Mouse (Mus musculus): ENCODE data around the gene Rasa1. TPM values are rescaled to one million over a fixed set of nuclear protein-coding genes. Genes with fewer than 3 reads are reported as not detected.

The Rasa1 gene
- polyA plus RNA-seq, 2 experiments = 52.8 to 63.6 TPM

GRCm38 (mm10) chr13:85290651-85291050 lies 1.7 kb upstream of the Rasa1 start:
- Histone ChIP-seq H3K4me1 (ENCODE audit: control insufficient read depth, insufficient read depth, low read length) (no peaks in the 10 kb centered on the region), H3K4me2 (replicated peaks; ENCODE audit: low read depth, low read length, severe bottlenecking) (no peak overlapping the region), H3K9ac (ENCODE audit: low read depth, low read length, severe bottlenecking) (no peak overlapping the region), H3K4me3 (replicated peaks; ENCODE audit: low read length) (no peak overlapping the region), H3K36me3 (ENCODE audit: control insufficient read depth, insufficient read depth, low read length) (no peaks in the 10 kb centered on the region), H3K27ac (replicated peaks; ENCODE audit: low read depth, low read length) (no peak overlapping the region), H3K27me3 (ENCODE audit: control insufficient read depth, insufficient read depth, low read length) (no peaks in the 10 kb centered on the region), H3K9me3 (ENCODE audit: control insufficient read depth, low read length) (no peaks in the 10 kb centered on the region)
- ATAC-seq (ENCODE audit: low FRiP score, low read depth) = no peak
- 62% methylated on average over 1 of the region's 1 CpGs for WGBS
- TF ChIP-seq POLR2A (IDR thresholded peaks at IDR 0.05; ENCODE audit: borderline replicate concordance, extremely low read depth, insufficient read depth, insufficient read length) = no peak
- DNase-seq (ENCODE audit: low spot score) = no peak

GRCm38 (mm10) chr13:85288574-85288842 lies 422 bp downstream of the Rasa1 start:
- peak overlapping the region; percentile 52 for H3K4me2 ChIP-seq (replicated peaks; ENCODE audit: low read depth, low read length, severe bottlenecking)
- 1% methylated on average over 23 of the region's 35 CpGs for WGBS
- DNase-seq (ENCODE audit: low spot score) (peak; percentile 9), ATAC-seq (ENCODE audit: low FRiP score, low read depth) (no peak)
- peak overlapping the region; percentile 97 for H3K9ac ChIP-seq (ENCODE audit: low read depth, low read length, severe bottlenecking)
- H3K27me3 ChIP-seq (ENCODE audit: control insufficient read depth, insufficient read depth, low read length) = no peaks in the 10 kb centered on the region
- H3K4me1 ChIP-seq (ENCODE audit: control insufficient read depth, insufficient read depth, low read length) = no peaks in the 10 kb centered on the region
- H3K9me3 ChIP-seq (ENCODE audit: control insufficient read depth, low read length) = no peaks in the 10 kb centered on the region
- TF ChIP-seq POLR2A (IDR thresholded peaks at IDR 0.05; ENCODE audit: borderline replicate concordance, extremely low read depth, insufficient read depth, insufficient read length) = no peak
- no peaks in the 10 kb centered on the region for H3K36me3 ChIP-seq (ENCODE audit: control insufficient read depth, insufficient read depth, low read length)
- peak overlapping the region; percentile 99 for H3K27ac ChIP-seq (replicated peaks; ENCODE audit: low read depth, low read length)
- H3K4me3 ChIP-seq (replicated peaks; ENCODE audit: low read length) = peak overlapping the region; percentile 92

GRCm38 (mm10) chr13:85287876-85288573 lies 905 bp downstream of the Rasa1 start:
- no peak for ATAC-seq (ENCODE audit: low FRiP score, low read depth)

GRCm38 (mm10) chr13:85282626-85283025 lies 6.3 kb downstream of the Rasa1 start:
- H3K4me1 ChIP-seq (ENCODE audit: control insufficient read depth, insufficient read depth, low read length) = no peaks in the 10 kb centered on the region
- TF ChIP-seq POLR2A (IDR thresholded peaks at IDR 0.05; ENCODE audit: borderline replicate concordance, extremely low read depth, insufficient read depth, insufficient read length) = no peak
- no peak overlapping the region for H3K9ac ChIP-seq (ENCODE audit: low read depth, low read length, severe bottlenecking)
- no peak overlapping the region for H3K4me2 ChIP-seq (replicated peaks; ENCODE audit: low read depth, low read length, severe bottlenecking)
- H3K27ac ChIP-seq (replicated peaks; ENCODE audit: low read depth, low read length) = no peak overlapping the region
- H3K36me3 ChIP-seq (ENCODE audit: control insufficient read depth, insufficient read depth, low read length) = no peaks in the 10 kb centered on the region
- H3K9me3 ChIP-seq (ENCODE audit: control insufficient read depth, low read length) = no peaks in the 10 kb centered on the region
- no peak for ATAC-seq (ENCODE audit: low FRiP score, low read depth)
- H3K27me3 ChIP-seq (ENCODE audit: control insufficient read depth, insufficient read depth, low read length) = no peaks in the 10 kb centered on the region
- DNase-seq (ENCODE audit: low spot score) = no peak
- no peak overlapping the region for H3K4me3 ChIP-seq (replicated peaks; ENCODE audit: low read length)

More at GRCm38 (mm10) chr13:85287876-85288573, 905 bp downstream of the Rasa1 start:
- peak overlapping the region; percentile 92 for H3K4me3 ChIP-seq (replicated peaks; ENCODE audit: low read length)
- H3K4me2 ChIP-seq (replicated peaks; ENCODE audit: low read depth, low read length, severe bottlenecking) = peak overlapping the region; percentile 52
- 0% methylated on average over 25 of the region's 25 CpGs for WGBS
- H3K9me3 ChIP-seq (ENCODE audit: control insufficient read depth, low read length) = no peaks in the 10 kb centered on the region
- H3K27ac ChIP-seq (replicated peaks; ENCODE audit: low read depth, low read length) = peak overlapping the region; percentile 99
- H3K36me3 ChIP-seq (ENCODE audit: control insufficient read depth, insufficient read depth, low read length) = no peaks in the 10 kb centered on the region
- TF ChIP-seq POLR2A (IDR thresholded peaks at IDR 0.05; ENCODE audit: borderline replicate concordance, extremely low read depth, insufficient read depth, insufficient read length) = no peak
- no peaks in the 10 kb centered on the region for H3K27me3 ChIP-seq (ENCODE audit: control insufficient read depth, insufficient read depth, low read length)
- H3K9ac ChIP-seq (ENCODE audit: low read depth, low read length, severe bottlenecking) = peak overlapping the region; percentile 97
- H3K4me1 ChIP-seq (ENCODE audit: control insufficient read depth, insufficient read depth, low read length) = no peaks in the 10 kb centered on the region
- DNase-seq (ENCODE audit: low spot score) = peak; percentile 44

- no peak overlapping the region for H3K4me3 ChIP-seq (replicated peaks; ENCODE audit: low read length)
- no peak overlapping the region for H3K27ac ChIP-seq (replicated peaks; ENCODE audit: low read depth, low read length)
- no peak for DNase-seq (ENCODE audit: low spot score)
- no peak for ATAC-seq (ENCODE audit: low FRiP score, low read depth)
- no peaks in the 10 kb centered on the region for H3K36me3 ChIP-seq (ENCODE audit: control insufficient read depth, insufficient read depth, low read length)
- no peak for TF ChIP-seq POLR2A (IDR thresholded peaks at IDR 0.05; ENCODE audit: borderline replicate concordance, extremely low read depth, insufficient read depth, insufficient read length)
- no peaks in the 10 kb centered on the region for H3K4me1 ChIP-seq (ENCODE audit: control insufficient read depth, insufficient read depth, low read length)
- H3K9me3 ChIP-seq (ENCODE audit: control insufficient read depth, low read length) = no peaks in the 10 kb centered on the region
- no peak overlapping the region for H3K9ac ChIP-seq (ENCODE audit: low read depth, low read length, severe bottlenecking)
- no peaks in the 10 kb centered on the region for H3K27me3 ChIP-seq (ENCODE audit: control insufficient read depth, insufficient read depth, low read length)
- H3K4me2 ChIP-seq (replicated peaks; ENCODE audit: low read depth, low read length, severe bottlenecking) = no peak overlapping the region
These were observed 10.0 kb downstream of the Rasa1 start for GRCm38 (mm10) chr13:85278951-85279350.

- Histone ChIP-seq H3K9ac (ENCODE audit: low read depth, low read length, severe bottlenecking) (no peak overlapping the region), H3K4me3 (replicated peaks; ENCODE audit: low read length) (no peak overlapping the region), H3K4me2 (replicated peaks; ENCODE audit: low read depth, low read length, severe bottlenecking) (no peak overlapping the region), H3K4me1 (ENCODE audit: control insufficient read depth, insufficient read depth, low read length) (no peaks in the 10 kb centered on the region), H3K9me3 (ENCODE audit: control insufficient read depth, low read length) (no peaks in the 10 kb centered on the region), H3K36me3 (ENCODE audit: control insufficient read depth, insufficient read depth, low read length) (no peaks in the 10 kb centered on the region), H3K27ac (replicated peaks; ENCODE audit: low read depth, low read length) (no peak overlapping the region), H3K27me3 (ENCODE audit: control insufficient read depth, insufficient read depth, low read length) (no peaks in the 10 kb centered on the region)
- 82% methylated on average over 1 of the region's 1 CpGs for WGBS
- no peak for TF ChIP-seq POLR2A (IDR thresholded peaks at IDR 0.05; ENCODE audit: borderline replicate concordance, extremely low read depth, insufficient read depth, insufficient read length)
- DNase-seq (ENCODE audit: low spot score) (no peak), ATAC-seq (ENCODE audit: low FRiP score, low read depth) (no peak)
These were observed 14.4 kb downstream of the Rasa1 start for GRCm38 (mm10) chr13:85274572-85274971.

All from limb, embryonic 14.5 days (tissue).